Mouse (Mus musculus) bone marrow, adult 2 months (tissue): ENCODE results near the gene Tmem117.

Experiments used
- CTCF ChIP-seq: fragments of 200-500 bp; IDR thresholded peaks from 2 replicates; pipeline ENCODE4 v1.5.1; 2011; ENCODE audit warnings: low read length, control low read depth; ENCODE audit not compliant: control insufficient read depth, insufficient read depth
- POLR2A ChIP-seq: fragments of 200-500 bp; IDR thresholded peaks from 2 replicates; pipeline ENCODE4 v1.6.1; 2011; ENCODE audit warnings: low read depth, mild to moderate bottlenecking, control low read depth, low read length, borderline replicate concordance; ENCODE audit not compliant: control insufficient read depth

- TF ChIP-seq POLR2A (no peak), CTCF (no peak)
Measured at GRCm38 (mm10) chr15:94894086-94894485, 265.1 kb downstream of the Tmem117 start.
